Mouse (Mus musculus) neutrophil, adult 5-6 weeks (primary cell): ENCODE measurements around the gene Gm45837. TPM values are rescaled to one million over a fixed set of nuclear protein-coding genes. Genes with fewer than 3 reads are reported as not detected.

Source experiments
- total RNA-seq: library from RNA; stranded (forward); fragments of 200-1000 nt; gene quantifications from 2 replicates; pipeline ENCODE4 v1.2.3, GENCODE M21; 2017

Gm45837 gene
- total RNA-seq, 1 experiment from 2014 or later: 7.8 TPM

Other genes with a start within 250 kb of the Gm45837 start
- gene Atg16l2, start 108.6 kb upstream of the Gm45837 start, total RNA-seq: 96.9 and 109 TPM in 2 replicates
- 14.3 and 27.9 TPM in 2 replicates for gene Stard10, start 93.8 kb upstream of the Gm45837 start, total RNA-seq
- gene Arap1, start 62.8 kb upstream of the Gm45837 start, total RNA-seq: 331 and 365 TPM in 2 replicates
- gene Pde2a, start 10.8 kb downstream of the Gm45837 start, total RNA-seq: 56.0 and 68.1 TPM in 2 replicates
- 6.9 and 9.2 TPM in 2 replicates for gene Art2b, start 174.7 kb downstream of the Gm45837 start, total RNA-seq